Mouse (Mus musculus) liver, postnatal 0 days (tissue): Measurements from ENCODE around the gene Sbk3. TPM values are rescaled to one million over a fixed set of nuclear protein-coding genes. Genes with fewer than 3 reads are reported as not detected.

ENCODE experiments used
- ATAC-seq: fragments of 200-750 bp; cut with Nextera tagmentation; 2 replicates; pipeline ENCODE4 v1.8.0; 2017; ENCODE audit warnings: mild to moderate bottlenecking, moderate library complexity
- DNase-seq: peaks from one replicate; pipeline ENCODE4 v3.0.0-alpha.2; 2016
- H3K27ac ChIP-seq: fragments of 300-500 bp; sonication (generic); 2 replicates; pipeline ENCODE4 v1.5.1; 2014; ENCODE audit warnings: antibody characterized with exemption, moderate library complexity, mild to moderate bottlenecking, low read depth
- H3K27me3 ChIP-seq: fragments of 300-500 bp; sonication (generic); 2 replicates; pipeline ENCODE4 v1.6.1; 2014; ENCODE audit warnings: low read length, control low read depth, mixed read lengths; ENCODE audit not compliant: insufficient read depth
- H3K36me3 ChIP-seq: fragments of 300-500 bp; sonication (generic); replicated peaks from 2 replicates; pipeline ENCODE4 v1.6.1; 2014; ENCODE audit warnings: mild to moderate bottlenecking, control low read depth, low read length, moderate library complexity, mixed read lengths; ENCODE audit not compliant: insufficient read depth
- H3K4me1 ChIP-seq: fragments of 300-500 bp; sonication (generic); 2 replicates; pipeline ENCODE4 v1.6.1; 2014; ENCODE audit warnings: antibody characterized with exemption, mild to moderate bottlenecking, control low read depth; ENCODE audit not compliant: insufficient read depth
- H3K4me2 ChIP-seq: fragments of 300-500 bp; sonication (generic); 2 replicates; pipeline ENCODE4 v1.6.1; 2014; ENCODE audit warnings: low read depth, mild to moderate bottlenecking, low read length, moderate library complexity, mixed read lengths
- H3K4me3 ChIP-seq: fragments of 300-500 bp; sonication (generic); 2 replicates; pipeline ENCODE4 v1.5.1; 2014; ENCODE audit warnings: low read depth, low read length
- H3K9ac ChIP-seq: fragments of 300-500 bp; sonication (generic); replicated peaks from 2 replicates; pipeline ENCODE4 v1.6.1; 2014; ENCODE audit warnings: mild to moderate bottlenecking, moderate library complexity
- H3K9me3 ChIP-seq: fragments of 300-500 bp; sonication (generic); 2 replicates; pipeline ENCODE4 v1.6.1; 2016; ENCODE audit warnings: mild to moderate bottlenecking, control low read depth, low read length, mixed read lengths
- CTCF ChIP-seq: sonication (generic); IDR thresholded peaks from 2 replicates; pipeline ENCODE4 v1.5.1; 2016; ENCODE audit warnings: antibody characterized with exemption, low read depth
- EP300 ChIP-seq: IDR thresholded peaks from 2 replicates; pipeline ENCODE4 v1.6.1; 2016; ENCODE audit warnings: antibody characterized with exemption, low read depth, mild to moderate bottlenecking
- WGBS: fragments of 180-500 bp; shearing (Covaris S2); extraction: QIAGEN DNeasy Blood & Tissue Kit; methylation state at CpG from one replicate; pipeline ENCODE4 v1.1.7; 2014; ENCODE audit not compliant: insufficient replicate concordance; 5-methylcytosine and 5-hydroxymethylcytosine counted together
- polyA plus RNA-seq: library from polyadenylated mRNA; unstranded; fragments of >200 nt; fragmentation: Nextera tagmentation; extraction: Ambion mirVana; gene quantifications from 2 replicates; pipeline ENCODE4 v1.2.1, GENCODE M21; 2015

The Sbk3 gene
- polyA plus RNA-seq, 1 experiment from 2014 or later = not detected

DNA sequence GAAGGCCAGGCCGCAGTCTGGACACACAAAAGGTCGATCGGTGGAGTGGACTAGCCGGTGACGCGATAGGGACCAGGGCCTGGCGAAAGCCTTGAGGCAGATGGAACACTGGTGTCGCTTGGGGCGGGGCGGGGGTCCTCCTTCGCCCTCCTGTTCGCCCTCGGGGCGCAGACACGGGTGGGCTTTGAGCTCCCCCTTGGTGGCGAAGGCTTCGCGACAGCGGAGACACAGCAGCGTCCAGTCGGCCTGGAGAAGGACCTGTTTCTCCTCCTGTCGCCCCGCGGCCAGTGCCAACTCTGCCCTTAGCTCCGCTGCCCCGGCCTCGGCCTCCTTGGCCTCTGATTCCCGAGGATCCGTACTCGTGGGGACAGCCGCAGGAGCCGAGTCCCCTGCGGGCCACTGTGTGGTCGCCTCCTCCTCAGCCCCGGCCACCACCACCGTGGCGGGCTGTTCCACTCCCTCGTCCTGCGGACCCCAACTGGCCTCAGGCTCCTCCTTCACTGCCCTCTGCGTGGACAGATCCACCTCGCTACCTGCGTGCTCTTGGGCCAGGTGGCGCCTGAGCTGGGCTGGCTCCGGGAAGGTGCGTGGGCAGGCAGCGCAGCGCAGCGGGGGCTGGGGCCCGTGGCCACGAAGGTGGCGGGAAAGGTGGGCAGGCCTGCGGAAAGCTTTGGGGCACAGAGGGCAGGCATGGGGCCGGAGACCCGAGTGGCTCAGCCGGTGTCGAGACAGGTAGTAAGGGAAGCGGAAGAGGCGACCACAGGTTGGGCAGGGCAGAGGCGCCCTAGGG, 23.2 kb upstream of the Sbk3 start:
- Histone ChIP-seq H3K4me1 (peaks cover 14% of the 10 kb centered on the region; the same call in 1 of the 2 replicates), H3K27ac (no peak overlapping the region), H3K4me3 (no peak overlapping the region), H3K36me3 (no peaks in the 10 kb centered on the region), H3K4me2 (no peak overlapping the region), H3K9me3 (no peaks in the 10 kb centered on the region), H3K9ac (no peak overlapping the region), H3K27me3 (no peaks in the 10 kb centered on the region)
- no peak for DNase-seq
- no peak for TF ChIP-seq CTCF
- TF ChIP-seq EP300 = no peak
- WGBS = 70% methylated on average over 59 of the region's 59 CpGs
- no peak for ATAC-seq

DNA sequence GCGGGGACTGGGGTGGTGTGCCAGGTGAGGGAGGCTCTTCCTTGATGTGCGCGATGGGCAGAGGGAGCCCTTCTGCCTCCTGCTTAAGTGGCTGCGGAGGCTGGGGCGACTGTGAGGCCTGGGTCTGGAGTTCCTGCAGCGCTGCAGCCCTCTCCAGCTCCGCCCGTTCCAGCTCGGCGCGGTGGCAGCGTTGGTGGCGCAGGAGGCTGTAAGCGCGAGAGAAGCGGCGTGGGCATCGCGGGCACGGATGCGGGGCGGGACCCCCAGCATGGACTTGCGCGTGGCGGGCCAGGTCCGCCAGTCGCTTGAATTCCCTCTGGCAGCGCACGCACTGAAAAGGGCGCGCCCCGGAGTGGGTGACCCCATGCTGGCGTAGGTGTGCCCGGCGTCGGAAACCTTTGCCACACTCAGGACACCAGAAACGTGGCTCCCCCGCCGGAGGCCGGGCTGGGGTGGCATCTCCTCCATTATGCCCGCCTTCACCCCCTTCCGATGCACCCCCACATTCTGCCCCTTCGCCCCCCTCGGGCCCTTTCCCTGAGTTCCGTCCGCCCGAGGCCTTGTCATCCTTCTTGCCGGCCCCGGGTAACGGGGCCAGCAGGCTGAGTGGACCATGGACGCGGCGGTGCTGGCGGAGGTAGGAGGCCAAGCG, 22.5 kb upstream of the Sbk3 start:
- H3K4me1 ChIP-seq = peaks cover 14% of the 10 kb centered on the region; the same call in 1 of the 2 replicates
- no peak overlapping the region for H3K27ac ChIP-seq
- no peak for TF ChIP-seq CTCF
- no peak for TF ChIP-seq EP300
- H3K9ac ChIP-seq = no peak overlapping the region
- H3K9me3 ChIP-seq = no peaks in the 10 kb centered on the region
- H3K4me3 ChIP-seq = no peak overlapping the region
- no peaks in the 10 kb centered on the region for H3K36me3 ChIP-seq
- no peak overlapping the region for H3K4me2 ChIP-seq
- DNase-seq (no peak), ATAC-seq (no peak)
- H3K27me3 ChIP-seq = no peaks in the 10 kb centered on the region
- 73% methylated on average over 49 of the region's 55 CpGs for WGBS

DNA sequence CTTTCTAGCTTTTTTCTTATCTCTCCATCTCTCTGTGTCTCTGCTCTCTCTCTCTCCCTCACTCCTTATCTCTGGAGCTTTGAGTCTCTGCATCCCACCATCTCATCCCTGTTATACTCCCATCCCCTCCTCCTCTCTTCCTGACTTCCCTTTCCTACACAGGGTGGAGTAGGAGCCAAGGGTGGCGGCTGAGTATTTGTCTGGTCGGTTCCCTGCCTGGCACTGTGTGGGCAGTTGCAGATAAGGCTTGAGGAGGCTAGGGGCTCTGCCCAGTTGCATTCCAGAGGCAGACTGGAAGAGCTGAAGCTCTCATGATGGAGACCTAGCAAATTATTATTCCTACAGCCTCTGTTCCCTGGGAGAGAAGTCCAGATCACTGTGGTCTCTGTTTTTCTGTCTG, 17.3 kb upstream of the Sbk3 start:
- Histone ChIP-seq H3K4me3 (no peak overlapping the region), H3K4me2 (no peak overlapping the region), H3K9ac (no peak overlapping the region), H3K36me3 (no peaks in the 10 kb centered on the region), H3K9me3 (no peaks in the 10 kb centered on the region), H3K27ac (no peak overlapping the region), H3K27me3 (no peaks in the 10 kb centered on the region), H3K4me1 (no peaks in the 10 kb centered on the region)
- no peak for DNase-seq
- WGBS = 43% methylated on average over 2 of the region's 2 CpGs
- no peak for ATAC-seq
- TF ChIP-seq EP300 (no peak), CTCF (no peak)

DNA sequence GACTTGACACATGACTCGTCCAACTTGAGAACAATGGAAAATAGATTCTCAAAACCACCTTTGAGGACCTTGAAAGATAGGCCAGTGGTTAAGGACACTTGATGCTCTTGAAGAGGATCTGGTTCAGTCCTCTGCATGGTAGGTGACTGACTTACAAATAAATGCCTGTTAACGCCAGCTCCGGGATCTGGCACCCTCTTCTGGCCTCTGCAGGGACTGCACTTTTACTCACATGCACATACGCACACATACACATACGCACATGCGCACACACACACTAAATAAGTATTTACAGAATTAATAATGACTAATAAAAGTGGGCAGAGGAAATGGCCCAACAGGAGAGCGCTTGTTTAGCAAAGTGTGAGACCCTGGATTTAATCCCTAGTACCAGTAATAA, 5.9 kb upstream of the Sbk3 start:
- H3K9ac ChIP-seq = no peak overlapping the region
- no peaks in the 10 kb centered on the region for H3K9me3 ChIP-seq
- H3K27ac ChIP-seq = no peak overlapping the region
- no peak overlapping the region for H3K4me3 ChIP-seq
- no peaks in the 10 kb centered on the region for H3K4me1 ChIP-seq
- ATAC-seq (no peak), DNase-seq (no peak)
- 83% methylated on average over 7 of the region's 7 CpGs for WGBS
- TF ChIP-seq EP300 = no peak
- TF ChIP-seq CTCF = peak; percentile 29
- H3K27me3 ChIP-seq = no peaks in the 10 kb centered on the region
- H3K4me2 ChIP-seq = no peak overlapping the region
- no peaks in the 10 kb centered on the region for H3K36me3 ChIP-seq

DNA sequence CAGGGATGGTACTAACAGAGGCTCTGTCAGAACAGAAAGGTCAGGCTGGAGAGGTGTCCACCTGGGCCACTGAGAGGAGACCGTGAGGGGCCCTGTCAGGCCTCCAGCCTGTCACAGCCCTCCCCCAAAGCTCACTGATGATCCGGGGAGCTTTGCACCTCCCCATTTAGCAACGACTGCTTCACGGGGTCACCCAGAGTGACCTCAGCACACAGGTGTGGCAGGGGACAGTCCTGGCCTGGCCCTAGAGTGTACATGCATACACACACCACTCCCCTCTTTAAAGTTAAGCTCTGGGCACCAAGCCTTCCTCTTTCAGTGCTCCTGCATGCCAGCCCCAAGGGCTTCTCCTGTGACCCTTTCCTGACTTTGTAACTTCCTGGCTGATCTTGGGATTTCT, 4.5 kb upstream of the Sbk3 start:
- Histone ChIP-seq H3K4me2 (no peak overlapping the region), H3K4me3 (no peak overlapping the region), H3K9ac (no peak overlapping the region), H3K36me3 (no peaks in the 10 kb centered on the region), H3K27ac (no peak overlapping the region), H3K4me1 (no peaks in the 10 kb centered on the region), H3K9me3 (no peaks in the 10 kb centered on the region), H3K27me3 (no peaks in the 10 kb centered on the region)
- TF ChIP-seq CTCF (no peak), EP300 (no peak)
- 67% methylated on average over 4 of the region's 4 CpGs for WGBS
- DNase-seq (no peak), ATAC-seq (no peak)

DNA sequence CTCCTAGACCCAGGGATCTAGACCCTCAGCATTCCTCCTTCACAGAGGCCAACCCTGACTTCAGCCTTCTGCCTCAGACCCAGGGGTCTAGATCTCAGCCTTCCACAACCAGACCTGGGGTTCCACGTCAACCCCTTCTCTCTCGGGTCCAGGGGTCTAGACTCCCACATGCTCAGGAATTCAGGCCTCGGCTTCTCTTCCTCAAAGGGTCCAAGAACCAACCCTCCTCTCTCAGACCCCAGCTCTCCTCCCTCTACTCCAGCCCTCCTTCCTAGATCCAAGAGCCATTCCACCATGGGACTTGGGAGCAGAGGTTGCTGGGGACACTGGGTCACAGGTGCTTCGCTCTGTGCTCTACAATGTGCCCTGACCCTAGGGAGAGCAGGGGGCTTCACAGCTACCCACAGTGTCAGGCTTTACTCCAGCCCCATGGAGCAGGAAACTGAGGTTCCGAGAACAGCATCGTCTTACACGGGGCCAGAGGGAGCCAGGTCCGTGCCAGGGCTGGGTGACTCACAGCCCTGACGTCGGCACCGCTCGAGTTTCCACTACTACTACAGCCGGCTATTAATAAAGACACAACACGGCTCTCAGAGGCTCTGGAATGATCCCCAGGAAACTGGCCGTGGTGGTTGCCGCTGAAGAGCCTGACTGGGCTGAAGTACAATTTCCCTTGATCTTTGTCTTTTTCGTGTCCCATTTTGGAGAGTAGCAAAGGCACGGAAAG, 1.5 kb upstream of the Sbk3 start:
- ATAC-seq = no peak
- H3K9me3 ChIP-seq = no peaks in the 10 kb centered on the region

More for the DNA sequence above, 1.5 kb upstream of the Sbk3 start:
- no peaks in the 10 kb centered on the region for H3K27me3 ChIP-seq
- H3K27ac ChIP-seq = no peak overlapping the region
- TF ChIP-seq CTCF (no peak), EP300 (no peak)
- no peak overlapping the region for H3K4me3 ChIP-seq
- H3K9ac ChIP-seq = no peak overlapping the region
- H3K4me2 ChIP-seq = no peak overlapping the region
- H3K4me1 ChIP-seq = no peaks in the 10 kb centered on the region
- 48% methylated on average over 18 of the region's 18 CpGs for WGBS
- no peak for DNase-seq
- no peaks in the 10 kb centered on the region for H3K36me3 ChIP-seq
